Mouse (Mus musculus) monocyte, adult 2 months (primary cell): ENCODE results near the gene Tsx.
A peak's percentile ranks its signal among the peaks of the same experiment; 100 is the strongest.
"Not testable (repeated sequence)": the region's sequence is repeated elsewhere in the genome, so short reads cannot be mapped to it uniquely, and the experiment has no call there.

Experiments used
- DNase-seq, 2 experiments: peaks; one replicate each; pipeline ENCODE4 v3.0.0; 2022; ENCODE audit warnings: low spot score in 2 of 2, low read depth in 1 of 2

Tsx gene

DNA sequence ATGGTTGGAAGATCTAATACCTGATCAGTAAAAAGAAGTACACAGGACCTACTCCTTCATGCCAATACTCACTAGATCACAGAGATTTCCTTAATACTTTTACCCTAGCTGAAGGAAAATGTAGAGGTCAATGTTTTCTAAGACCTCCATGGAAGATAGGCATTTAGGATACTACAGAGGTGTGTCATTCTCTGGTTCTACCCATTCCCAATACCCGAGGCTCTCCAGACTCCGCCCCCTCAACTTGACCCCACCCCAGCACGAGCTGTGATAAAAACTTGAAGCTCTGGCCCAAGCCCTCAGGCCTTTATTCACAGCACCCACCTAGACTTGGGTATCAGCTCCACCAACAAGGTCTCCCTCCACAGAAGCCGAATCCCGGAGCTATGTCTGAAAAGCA lies at the start of gene Tsx:
Gene Tsx (plus strand): TSS at position 301 of the 400 bp plus-strand sequence.
- DNase-seq, result no peak

DNA sequence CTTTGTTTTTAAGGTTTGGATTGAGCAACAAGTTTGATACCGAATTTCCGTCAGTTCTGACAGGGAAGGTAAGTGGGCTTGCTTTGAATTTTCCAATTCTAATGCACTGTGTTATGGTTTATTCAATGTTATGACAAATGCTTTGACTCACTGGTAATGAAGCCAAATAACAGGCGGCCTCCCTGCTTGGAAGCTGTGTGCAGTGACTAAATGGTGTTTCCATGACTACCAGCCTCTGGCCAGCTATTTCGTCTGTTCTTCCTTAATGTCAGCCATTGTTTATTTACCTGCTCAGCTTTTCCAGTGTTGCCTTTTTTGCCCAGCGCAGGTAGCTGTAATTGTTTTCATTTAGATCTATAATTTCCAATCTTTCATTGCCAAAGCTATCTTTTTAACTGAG lies 48.1 kb upstream of the Tsx start:
- no peak for DNase-seq

DNA sequence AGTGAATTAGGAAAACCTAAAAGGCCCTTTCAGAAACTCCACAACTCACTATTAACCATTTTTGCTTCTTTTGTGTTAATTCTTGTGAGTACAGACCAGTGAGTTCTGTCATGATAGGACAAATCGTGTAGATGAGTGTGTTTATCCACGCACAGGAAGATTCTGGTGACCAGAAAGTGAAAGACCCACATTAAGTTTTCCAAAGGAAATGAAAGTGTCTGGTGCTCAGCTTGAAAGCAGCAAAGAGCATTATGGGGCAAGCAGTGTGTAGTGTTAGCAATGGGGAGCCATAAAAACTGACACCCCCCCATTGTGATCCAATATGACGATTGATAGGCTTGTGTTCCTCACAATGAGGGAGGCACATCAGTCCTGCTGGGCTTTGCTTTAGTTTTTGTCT lies 45.6 kb upstream of the Tsx start:
- DNase-seq, result no peak

DNA sequence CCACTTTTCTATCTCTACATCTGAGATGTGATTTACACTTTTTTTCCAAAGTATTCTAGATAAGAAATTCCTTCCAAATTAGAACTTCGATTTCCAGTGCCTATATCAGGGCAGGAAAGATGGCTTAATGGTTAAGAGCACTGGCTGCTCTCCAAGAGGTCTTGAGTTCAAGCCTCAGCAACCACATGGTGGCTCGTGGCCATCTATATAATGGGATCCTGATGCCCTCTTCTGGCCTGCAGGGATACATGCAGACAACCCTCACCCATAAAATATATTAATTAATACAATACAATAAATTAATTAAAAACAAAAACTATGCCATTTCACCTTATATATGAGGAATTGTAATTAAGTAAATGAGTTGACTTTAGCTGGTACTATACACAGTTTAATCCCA lies 43.0 kb upstream of the Tsx start:
- DNase-seq, result no peak

DNA sequence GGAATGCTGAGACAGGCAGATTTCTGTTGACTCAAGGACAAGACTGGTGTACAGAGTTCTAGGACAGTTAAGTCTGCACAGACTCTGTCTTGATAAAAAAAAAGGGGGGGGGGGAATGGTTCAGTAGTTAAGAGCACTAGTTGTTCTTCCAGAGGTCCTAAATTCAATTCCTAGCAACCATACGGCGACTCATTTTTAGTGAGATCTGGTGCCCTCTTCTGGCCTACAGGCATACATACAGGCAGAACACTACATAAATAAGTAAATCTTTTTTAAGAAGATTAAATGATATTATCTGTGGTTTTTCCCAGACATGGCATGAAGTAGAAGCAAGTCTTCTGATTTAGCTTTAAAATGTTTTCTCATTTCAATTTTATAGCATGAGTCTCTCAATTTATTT lies 42.6 kb upstream of the Tsx start:
- no peak for DNase-seq

DNA sequence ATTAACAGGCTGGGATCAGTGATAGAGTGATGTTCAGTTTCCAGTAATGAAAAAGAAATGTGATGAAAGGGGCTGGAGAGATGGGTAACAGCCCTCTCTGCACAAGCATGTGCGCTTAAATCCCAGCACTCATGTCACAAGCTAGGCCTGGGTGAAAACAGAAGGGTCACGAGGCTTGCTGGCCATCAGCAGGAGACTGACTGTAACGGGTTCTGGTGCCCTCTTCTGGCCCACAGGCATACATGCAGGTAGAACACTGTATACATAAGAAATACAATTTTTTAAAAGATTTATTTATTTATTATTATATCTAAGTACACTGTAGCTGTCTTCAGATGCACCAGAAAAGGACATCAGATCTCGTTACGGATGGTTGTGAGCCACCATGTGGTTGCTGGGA lies 40.0 kb upstream of the Tsx start:
- no peak for DNase-seq

DNA sequence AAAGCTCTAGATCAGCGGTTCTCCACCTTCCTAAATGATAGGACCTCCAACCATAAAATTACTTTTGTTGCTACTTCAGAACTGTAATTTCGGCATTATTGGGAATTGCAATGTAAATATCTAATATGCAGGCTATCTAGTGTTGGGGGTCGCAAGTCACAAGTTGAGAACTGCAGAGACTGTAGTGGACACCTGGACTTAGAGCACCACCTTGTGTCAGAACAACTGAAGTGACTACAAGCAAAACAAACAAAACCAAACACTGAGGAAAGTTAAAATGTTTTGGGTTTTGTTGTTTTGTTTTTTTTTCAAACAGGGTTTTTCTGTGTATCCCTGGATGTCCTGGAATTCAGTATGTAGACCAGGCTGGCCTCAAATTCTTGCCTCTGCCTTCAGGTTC lies 29.7 kb upstream of the Tsx start:
- DNase-seq, result no peak

DNA sequence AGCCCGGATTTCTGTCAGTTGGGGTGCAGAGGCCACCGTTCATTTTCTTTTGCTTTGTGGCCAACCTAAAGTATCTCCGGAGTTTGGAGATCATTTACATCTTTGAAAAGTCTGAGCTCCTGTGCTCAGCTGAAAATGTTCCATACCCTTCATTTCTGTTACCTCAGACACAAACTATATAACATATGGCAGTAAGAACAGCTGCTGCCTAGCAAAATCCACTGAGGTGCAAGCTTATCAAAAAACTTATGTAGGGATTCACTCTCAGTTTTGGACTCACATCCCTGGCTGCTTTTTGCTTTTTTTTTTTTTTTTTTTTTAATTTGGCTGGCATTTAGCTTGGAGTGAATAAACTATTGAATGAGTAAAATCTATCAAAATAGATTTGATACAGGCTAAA lies 26.1 kb upstream of the Tsx start:
- no peak for DNase-seq

DNA sequence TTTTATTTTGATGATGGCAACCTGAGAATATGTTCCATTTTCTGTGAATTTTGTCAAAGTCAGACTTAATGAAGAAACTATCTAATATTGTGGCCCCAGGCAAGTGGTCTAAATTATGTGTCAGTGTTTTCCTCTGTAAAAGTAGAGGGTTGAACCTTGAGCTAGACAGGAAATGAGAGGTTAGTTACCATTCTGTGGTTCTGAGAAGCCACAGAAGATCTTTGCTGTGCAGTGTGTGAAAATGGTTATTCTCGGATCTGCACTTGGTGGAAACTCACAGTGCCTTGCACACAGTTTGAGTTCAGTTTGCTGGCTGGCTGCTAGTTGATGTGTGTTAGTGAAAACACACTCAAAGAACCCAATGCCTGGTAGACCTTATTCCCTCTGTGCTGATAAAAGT lies 20.4 kb upstream of the Tsx start:
- DNase-seq, result no peak

DNA sequence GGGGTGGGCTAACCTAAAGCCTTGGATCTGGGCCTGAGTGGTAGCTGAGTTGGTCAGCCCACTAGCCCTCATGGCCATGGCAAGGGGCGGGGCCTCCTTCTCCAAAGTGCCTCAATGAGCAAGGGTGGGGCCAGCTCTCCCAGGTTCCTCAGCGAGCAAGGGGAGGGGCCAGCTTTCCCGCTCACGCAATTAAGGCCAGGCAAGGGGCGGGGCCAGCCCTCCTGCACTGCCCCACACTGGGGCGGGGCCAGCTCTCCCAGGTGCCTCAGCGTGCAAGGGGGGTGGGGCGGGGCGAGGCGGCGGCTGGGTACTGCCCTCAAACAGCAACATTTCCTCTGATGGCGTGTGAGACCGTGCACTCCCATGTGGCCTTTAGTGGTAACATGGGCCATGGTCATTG lies 9.2 kb upstream of the Tsx start:
- DNase-seq, result no peak

DNA sequence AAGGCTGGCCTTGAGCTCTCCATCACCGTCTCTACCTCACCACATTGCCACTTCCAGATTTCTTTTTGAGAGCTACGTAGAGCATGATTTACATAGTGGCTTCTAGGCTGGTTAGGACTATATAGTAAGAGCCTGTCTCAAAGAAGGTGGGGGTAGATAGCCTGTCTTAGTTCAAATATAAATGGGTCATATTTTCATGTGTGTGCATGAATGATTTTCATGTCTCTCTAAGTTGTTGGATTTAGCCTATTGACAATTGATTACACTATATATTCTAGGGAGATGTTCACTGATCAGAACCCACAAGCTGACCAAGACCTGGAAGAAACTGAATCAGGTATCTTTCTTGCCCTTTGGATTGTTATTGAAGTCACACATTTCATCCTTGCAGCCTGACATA lies 7.4 kb downstream of the Tsx start, which contains the start of gene Gm26992:
Gene Gm26992 (plus strand): TSS at position 301 of the 400 bp plus-strand sequence.
- DNase-seq, result no peak

DNA sequence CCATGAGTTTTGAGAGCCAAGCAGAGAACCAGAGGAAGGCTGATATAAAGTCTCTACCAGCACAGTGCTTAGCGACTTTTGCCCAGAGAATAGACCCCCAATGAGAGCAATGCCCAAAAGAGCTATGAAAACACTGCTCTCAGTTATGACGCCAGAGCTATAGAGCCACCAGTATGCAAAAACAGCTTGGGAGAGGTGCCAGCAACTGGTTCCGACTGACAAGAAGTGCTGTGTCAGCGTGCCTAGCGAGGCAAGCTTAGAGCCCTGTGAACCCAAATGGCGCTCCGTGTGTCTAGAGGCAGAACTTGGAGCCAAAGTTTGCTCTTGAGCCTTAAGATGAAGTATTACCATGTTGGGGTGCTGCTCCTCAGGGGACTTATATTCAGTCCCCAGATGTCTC lies 13.4 kb downstream of the Tsx start:
- no peak for DNase-seq

DNA sequence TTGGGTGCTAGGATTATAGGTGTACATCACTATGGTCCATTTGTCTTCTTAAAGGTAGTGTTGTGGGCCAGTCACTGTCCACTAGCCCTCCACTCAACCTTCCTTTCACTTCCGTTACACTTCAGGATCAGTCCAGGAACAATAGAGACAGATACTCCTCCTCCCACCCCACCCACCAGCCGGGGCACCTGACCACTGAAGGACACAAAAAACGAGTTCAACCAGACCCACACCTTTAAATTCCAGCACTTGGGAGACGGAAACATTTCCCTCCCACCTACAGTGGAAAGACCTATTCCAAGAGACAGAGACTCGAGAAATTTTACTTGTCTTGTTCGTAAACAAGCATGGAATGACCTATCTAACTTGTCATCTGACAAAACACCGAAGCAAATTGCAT lies 18.0 kb downstream of the Tsx start:
- DNase-seq, result no peak

DNA sequence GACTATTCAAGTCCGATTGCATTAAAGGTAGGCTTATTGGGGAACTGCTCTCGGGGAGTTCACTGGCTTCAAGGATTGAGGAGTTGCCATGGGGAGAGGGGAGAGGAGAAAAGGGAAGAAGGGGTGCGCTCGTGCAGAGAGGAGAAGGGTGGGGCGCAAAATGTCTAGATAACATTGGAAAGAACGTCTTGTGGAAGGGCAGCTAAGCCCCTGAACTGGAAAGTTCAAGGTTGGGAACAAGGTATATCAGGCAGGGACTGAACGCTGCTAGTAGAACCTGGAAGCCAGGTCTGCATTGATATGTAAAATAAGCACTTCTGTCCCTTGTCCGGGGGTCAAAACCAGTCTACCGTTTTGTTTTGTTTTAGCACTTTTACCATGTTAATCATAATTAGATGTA lies 23.8 kb downstream of the Tsx start:
- DNase-seq, result no peak

DNA sequence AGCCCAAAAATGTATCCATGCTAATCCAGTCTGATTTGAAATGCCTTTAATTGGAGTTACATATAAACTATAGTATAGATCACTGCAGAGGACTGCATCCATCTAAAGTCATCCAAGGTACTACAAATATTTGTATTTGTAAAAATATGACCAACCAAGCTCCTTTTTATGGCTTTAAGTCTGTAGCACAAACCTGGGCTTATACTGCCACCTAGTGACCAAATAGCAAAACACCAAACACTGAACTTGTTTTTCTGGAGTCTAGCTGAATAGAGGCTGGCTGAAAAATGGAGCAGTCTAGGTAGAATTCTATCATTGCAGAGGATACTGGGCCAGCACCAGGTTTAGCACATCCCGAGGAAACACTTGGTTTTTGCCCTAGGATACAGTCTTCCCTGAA lies 26.5 kb downstream of the Tsx start:
- no peak for DNase-seq

DNA sequence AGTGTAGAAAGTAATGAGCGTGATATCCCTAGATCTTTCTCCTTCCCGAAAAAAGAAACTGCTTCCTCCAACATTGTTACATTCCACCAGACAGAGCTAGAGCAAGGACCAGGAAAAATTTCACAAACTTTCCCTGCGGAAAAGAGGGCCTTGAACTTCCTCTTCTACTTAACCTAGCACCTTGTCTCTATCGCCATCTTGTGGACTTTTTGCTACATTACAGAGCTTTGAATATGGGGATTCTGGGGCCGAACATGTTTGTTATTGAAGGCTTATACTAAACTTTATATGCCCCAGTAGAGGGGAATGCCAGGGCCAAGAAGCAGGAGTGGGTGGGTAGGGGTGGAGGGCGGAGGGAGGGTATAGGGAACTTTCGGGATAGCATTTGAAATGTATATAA lies 29.5 kb downstream of the Tsx start:
- peak in 1 of 2 experiments; percentile 12 for DNase-seq

DNA sequence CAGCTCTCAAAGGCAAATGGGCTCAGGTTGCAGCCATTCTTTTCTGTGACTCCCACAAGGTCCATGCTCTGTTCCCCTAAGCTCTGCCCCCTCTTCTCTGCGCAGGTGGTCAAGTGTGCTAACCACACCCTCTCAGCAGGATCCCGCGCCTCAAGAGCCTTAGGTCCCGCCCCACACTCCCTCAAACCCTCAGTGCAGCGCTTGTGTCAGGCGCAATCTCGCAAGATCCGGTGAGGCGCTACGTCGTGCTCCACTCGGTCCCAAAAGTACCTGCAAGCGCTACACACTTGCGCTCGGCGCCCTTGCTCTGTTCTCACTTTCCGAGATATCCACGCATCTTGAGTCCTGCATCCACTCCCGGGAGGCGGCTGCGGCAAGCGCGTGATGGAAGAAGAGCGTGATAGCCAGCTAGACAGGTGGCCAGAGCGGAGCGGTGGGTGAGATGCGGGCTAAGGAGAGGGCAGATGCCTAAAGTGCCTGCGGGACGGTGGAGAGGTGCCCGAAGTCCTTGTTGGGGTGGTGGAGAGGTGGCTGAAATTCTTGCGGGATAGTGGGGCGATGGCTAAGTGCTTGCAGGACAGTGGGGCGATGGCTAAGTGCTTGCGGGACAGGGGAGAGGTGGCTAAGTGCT lies 33.4 kb downstream of the Tsx start:
- peak in 1 of 2 experiments; percentile 7 for DNase-seq

DNA sequence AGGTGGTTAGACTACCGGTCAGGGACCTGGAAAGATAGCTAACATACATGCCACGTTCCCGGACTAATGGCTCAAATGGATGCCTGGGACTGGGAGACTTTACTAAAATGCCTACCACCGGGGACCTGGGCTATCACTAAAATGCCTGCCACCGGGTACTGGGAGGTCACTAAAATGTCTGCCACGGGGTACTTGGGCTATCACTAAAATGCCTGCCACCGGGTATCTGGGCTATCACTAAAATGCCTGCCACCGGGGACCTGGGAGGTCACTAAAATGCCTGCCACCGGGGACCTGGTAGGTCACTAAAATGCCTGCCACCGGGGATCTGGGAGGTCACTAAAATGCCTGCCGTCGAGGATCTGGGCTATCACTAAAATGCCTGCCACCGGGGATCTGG lies 34.2 kb downstream of the Tsx start:
- DNase-seq, result not testable (repeated sequence)

DNA sequence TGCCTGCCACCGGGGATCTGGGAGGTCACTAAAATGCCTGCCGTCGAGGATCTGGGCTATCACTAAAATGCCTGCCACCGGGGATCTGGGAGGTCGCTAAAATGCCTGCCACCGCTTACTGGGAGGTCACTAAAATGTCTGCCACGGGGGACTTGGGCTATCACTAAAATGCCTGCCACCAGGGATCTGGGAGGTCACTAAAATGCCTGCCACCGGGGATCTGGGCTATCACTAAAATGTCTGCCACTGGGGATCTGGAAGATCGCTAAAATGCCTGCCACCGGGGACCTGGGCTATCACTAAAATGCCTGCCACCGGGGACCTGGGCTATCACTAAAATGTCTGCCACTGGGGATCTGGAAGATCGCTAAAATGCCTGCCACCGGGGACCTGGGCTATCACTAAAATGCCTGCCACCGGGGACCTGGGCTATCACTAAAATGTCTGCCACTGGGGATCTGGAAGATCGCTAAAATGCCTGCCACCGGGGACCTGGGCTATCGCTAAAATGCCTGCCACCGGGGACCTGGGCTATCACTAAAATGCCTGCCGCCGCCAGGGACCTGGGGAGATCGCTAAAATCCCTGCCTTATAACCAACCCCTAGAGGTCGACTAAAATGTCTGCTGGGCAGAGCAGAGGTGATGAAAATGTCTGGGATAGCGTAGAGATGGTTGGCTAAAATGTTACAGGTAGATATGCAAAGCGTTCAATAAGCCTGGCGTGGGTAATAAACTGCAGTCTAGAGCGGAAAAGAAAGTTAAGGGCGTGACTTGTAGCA lies 34.9 kb downstream of the Tsx start:
- DNase-seq, result not testable (repeated sequence)

DNA sequence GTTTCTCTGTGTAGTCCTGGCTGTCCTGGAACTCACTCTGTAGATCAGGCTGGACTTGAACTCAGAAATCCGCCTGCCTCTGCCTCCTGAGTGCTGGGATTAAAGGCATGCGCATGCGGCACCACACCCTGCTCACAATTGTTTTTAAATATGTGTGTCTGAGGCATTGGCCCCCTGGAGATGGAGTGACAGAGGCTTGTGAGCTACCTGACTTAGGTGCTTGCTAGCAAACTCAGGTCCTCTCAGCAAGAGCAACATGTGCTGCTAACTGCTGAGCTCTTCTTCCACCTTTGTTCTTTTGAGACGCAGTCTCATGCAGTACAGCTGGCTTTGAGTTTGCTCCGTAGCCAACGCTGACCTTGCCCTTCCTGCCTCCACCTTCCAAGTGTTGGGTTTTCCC lies 38.5 kb downstream of the Tsx start:
- no peak for DNase-seq

DNA sequence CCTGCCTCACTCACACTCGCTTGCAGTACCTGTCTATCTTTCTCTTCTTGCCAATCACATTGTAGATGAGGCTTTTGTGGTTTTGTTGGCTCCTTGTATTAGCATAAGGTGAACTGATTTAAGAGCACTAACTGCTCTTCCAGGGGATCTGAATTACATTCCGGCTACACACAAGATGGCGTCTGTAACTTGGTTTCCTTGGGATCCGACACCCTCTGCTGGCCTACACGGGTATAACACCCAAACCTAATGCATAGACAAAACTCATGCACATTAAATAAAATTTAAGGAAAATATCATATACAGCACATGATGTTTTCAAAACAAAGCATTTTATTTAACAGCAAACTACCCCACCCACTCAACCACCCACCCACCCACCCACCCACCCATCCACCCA lies 45.8 kb downstream of the Tsx start:
- no peak for DNase-seq

DNA sequence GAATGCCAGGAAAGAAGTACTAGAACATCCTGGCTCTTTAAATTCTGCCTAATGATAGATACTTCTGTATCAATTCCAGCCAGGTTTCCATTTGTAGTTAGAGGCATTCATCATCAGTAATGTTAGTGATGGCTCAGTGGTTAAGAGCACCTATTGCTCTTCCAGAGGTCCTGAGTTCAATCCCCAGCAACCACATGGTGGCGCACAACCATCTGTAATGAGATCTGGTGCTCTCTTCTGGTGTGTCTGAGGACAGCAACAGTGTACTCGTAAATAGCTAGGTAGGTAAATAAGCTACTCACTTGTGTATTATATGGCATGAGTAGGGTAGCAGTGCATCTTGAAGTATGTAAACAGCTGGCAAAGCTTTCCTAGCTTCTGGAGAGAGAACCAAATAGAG lies 54.7 kb downstream of the Tsx start:
- no peak for DNase-seq

DNA sequence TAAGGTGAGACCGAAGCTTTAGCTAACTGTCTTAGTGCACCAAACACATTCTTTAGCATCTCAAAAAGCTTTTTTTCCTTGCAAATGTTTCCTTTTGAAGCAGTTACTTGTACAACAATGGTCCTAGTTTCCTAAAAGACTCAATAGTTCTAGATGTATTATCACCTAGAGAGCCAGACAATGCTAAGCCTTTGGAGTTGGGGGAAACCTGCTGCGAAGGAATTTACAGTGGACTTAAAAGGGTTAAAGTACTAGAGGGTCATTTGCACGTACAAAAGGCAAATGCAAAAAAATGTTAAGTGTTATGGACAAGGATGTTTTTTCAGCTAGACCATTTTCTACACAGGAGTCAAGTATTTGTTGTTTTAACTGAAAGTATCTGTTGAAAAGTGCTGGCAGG lies 58.1 kb downstream of the Tsx start:
- DNase-seq, result no peak
